Mouse (Mus musculus): ENCODE measurements at regions not wholly inside any gene's neighbourhood (a gene's known extent, or its start where the extent isn't known, plus 50 kb on each side); places are given as distances from the start of the nearest gene placed in this dataset.

DNA sequence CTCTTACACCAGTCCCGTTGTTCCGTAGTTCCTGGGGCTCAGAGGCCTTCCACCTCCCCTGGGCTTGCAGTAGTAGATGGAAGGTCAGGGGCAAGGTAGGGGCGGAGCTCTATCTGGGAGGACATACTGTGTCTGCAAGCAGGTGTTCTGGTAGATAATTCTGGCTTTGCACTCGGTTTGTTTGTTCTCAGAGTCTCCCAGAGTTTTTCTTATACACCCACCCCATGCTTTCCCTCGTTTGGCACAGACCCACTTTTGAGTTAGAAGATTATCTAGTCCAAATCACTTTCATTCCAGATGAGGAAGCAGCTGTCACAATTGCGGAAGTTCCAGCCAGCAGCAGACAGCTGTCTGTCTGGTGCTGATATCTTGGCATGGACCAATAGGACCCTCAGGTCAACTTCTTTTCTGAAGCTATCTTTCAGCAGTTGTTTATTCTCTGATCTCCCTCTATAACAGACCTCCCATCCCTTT, 79.0 kb upstream of the Kif2a start (continued):
- peak; percentile 84; the same call in 1 of the 2 replicates for TF ChIP-seq MYC (IDR thresholded peaks at IDR 0.05; ENCODE audit: low read depth, low read length)
- no peak for TF ChIP-seq MEF2A (IDR thresholded peaks at IDR 0.05; ENCODE audit: extremely low read depth, insufficient replicate concordance, low read depth, low read length, poor library complexity, severe bottlenecking)
- TF ChIP-seq TAL1 (IDR thresholded peaks at IDR 0.05; ENCODE audit: low read length), result peak; percentile 98
- TF ChIP-seq GATA1 (IDR thresholded peaks at IDR 0.05; ENCODE audit: low read depth, low read length), result peak; percentile 99
- TF ChIP-seq POLR2AphosphoS2 (IDR thresholded peaks at IDR 0.05; ENCODE audit: low read length), result no peak

DNA sequence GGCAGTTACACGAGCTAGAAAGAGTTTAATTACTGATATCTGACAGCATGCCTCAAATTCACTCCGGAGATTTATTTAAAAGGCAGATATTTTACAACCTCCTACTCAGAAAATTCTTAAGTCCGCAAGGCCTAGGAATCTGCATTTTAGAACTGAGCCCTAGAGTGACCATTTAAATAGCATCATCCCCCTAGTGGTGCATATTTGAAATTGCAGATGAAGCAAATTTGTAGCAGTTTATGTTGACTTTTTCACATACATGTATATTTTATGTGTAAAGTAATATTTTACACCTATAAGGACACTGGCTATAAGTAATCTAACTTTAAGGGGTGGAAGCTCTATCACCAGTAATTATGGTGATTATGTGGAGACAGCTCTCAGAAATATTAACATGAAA, 78.2 kb upstream of the Kif2a start:
- Histone ChIP-seq H3K27me3 (ENCODE audit: control insufficient read depth in 1 of 2, insufficient read depth in 2 of 2, low read length in 2 of 2) (no peaks in the 10 kb centered on the region), H3K27ac (ENCODE audit: control insufficient read depth, low read depth, low read length) (no peak overlapping the region), H3K4me3 (ENCODE audit: control insufficient read depth in 1 of 2, insufficient read depth in 1 of 2, low read depth in 2 of 2, low read length in 2 of 2) (no peak overlapping the region), H3K4me1 (ENCODE audit: control insufficient read depth in 1 of 2, insufficient read depth in 2 of 2, low read length in 2 of 2) (peaks cover 4 to 20% of the 10 kb centered on the region in 2 experiments), H3K9me3 (replicated peaks; ENCODE audit: insufficient read depth, low read length) (no peaks in the 10 kb centered on the region), H3K36me3 (ENCODE audit: control insufficient read depth in 1 of 2, insufficient read depth in 2 of 2, low read length in 2 of 2) (peaks cover 0 to 19% of the 10 kb centered on the region in 2 experiments; a peak in 2 of 4 replicates), H3K79me2 (ENCODE audit: control insufficient read depth, insufficient read depth, low read length, poor library complexity) (no peaks in the 10 kb centered on the region), H3K9ac (ENCODE audit: control insufficient read depth, low read depth, low read length, poor library complexity, severe bottlenecking) (no peak overlapping the region)
- DNase-seq (ENCODE audit: low read depth, low spot score), result peak; percentile 64
- TF ChIP-seq GATA1 (IDR thresholded peaks at IDR 0.05; ENCODE audit: low read depth, low read length) (no peak), ETS1 (IDR thresholded peaks at IDR 0.05; ENCODE audit: low read depth, low read length) (0 out of 2 replicates have a peak, but pooled peaks have one; percentile 15), MEF2A (IDR thresholded peaks at IDR 0.05; ENCODE audit: extremely low read depth, insufficient replicate concordance, low read depth, low read length, poor library complexity, severe bottlenecking) (no peak), RAD21 (IDR thresholded peaks at IDR 0.05; ENCODE audit: low read depth, low read length) (peak; percentile 68), BHLHE40 (IDR thresholded peaks at IDR 0.05; ENCODE audit: borderline replicate concordance, low read depth, low read length) (no peak), CTCF (IDR thresholded peaks at IDR 0.05 in 2 of 3, conservative IDR thresholded peaks at IDR 0.05 in 1 of 3; ENCODE audit: control insufficient read depth in 1 of 3, insufficient read depth in 1 of 3, low read depth in 2 of 3, low read length in 3 of 3, poor library complexity in 1 of 3, severe bottlenecking in 1 of 3) (peak in 2 of 3 experiments; percentile 61 to 71; a peak in 4 of 6 replicates), SMC3 (IDR thresholded peaks at IDR 0.05; ENCODE audit: low read depth, low read length) (peak; percentile 75), UBTF (IDR thresholded peaks at IDR 0.05; ENCODE audit: borderline replicate concordance, insufficient read depth, low read depth, low read length) (0 out of 2 replicates have a peak, but pooled peaks have one; percentile 18), USF1 (IDR thresholded peaks at IDR 0.05; ENCODE audit: low read depth, low read length) (no peak), HCFC1 (IDR thresholded peaks at IDR 0.05; ENCODE audit: low read depth, low read length) (no peak), JUND (IDR thresholded peaks at IDR 0.05; ENCODE audit: low read depth, low read length) (no peak), RCOR1 (IDR thresholded peaks at IDR 0.05; ENCODE audit: low read depth, low read length) (no peak), NRF1 (IDR thresholded peaks at IDR 0.05; ENCODE audit: insufficient read depth, low read depth, low read length, poor library complexity, severe bottlenecking) (no peak), ZNF384 (IDR thresholded peaks at IDR 0.05; ENCODE audit: low read depth, low read length) (no peak), KAT2A (conservative IDR thresholded peaks at IDR 0.05; ENCODE audit: low read depth, low read length) (no peak), ZMIZ1 (IDR thresholded peaks at IDR 0.05; ENCODE audit: low read depth, low read length) (no peak), CHD2 (IDR thresholded peaks at IDR 0.05; ENCODE audit: low read length) (no peak), POLR2A (IDR thresholded peaks at IDR 0.05; ENCODE audit: control insufficient read depth in 1 of 2, insufficient read depth in 1 of 2, low read depth in 1 of 2, low read length in 2 of 2, poor library complexity in 1 of 2) (no peak), POLR2AphosphoS2 (IDR thresholded peaks at IDR 0.05; ENCODE audit: low read length) (no peak), MAFK (IDR thresholded peaks at IDR 0.05; ENCODE audit: borderline replicate concordance, low read depth, low read length) (peak; percentile 88), GABPA (IDR thresholded peaks at IDR 0.05; ENCODE audit: low read depth, low read length) (no peak), ELF1 (IDR thresholded peaks at IDR 0.05; ENCODE audit: low read depth, low read length) (no peak), MYC (IDR thresholded peaks at IDR 0.05; ENCODE audit: low read depth, low read length) (no peak), USF2 (IDR thresholded peaks at IDR 0.05; ENCODE audit: borderline replicate concordance in 1 of 2, insufficient read depth in 1 of 2, low read depth in 1 of 2, low read length in 2 of 2) (no peak), TCF12 (IDR thresholded peaks at IDR 0.05; ENCODE audit: low read depth, low read length) (no peak), MAX (IDR thresholded peaks at IDR 0.05; ENCODE audit: low read length) (no peak), TAL1 (IDR thresholded peaks at IDR 0.05; ENCODE audit: low read length) (no peak), POLR2AphosphoS5 (IDR thresholded peaks at IDR 0.05; ENCODE audit: borderline replicate concordance, low read depth, low read length) (no peak), ZC3H11A (IDR thresholded peaks at IDR 0.05; ENCODE audit: low read depth, low read length) (peak; percentile 63), EP300 (IDR thresholded peaks at IDR 0.05; ENCODE audit: low read depth in 1 of 2, low read length in 2 of 2) (no peak), MYB (IDR thresholded peaks at IDR 0.05; ENCODE audit: low read depth, low read length) (no peak), TBP (IDR thresholded peaks at IDR 0.05; ENCODE audit: low read depth, low read length) (no peak), NELFE (IDR thresholded peaks at IDR 0.05; ENCODE audit: low read depth, low read length) (no peak), ZKSCAN1 (IDR thresholded peaks at IDR 0.05; ENCODE audit: low read depth, low read length) (no peak)
